Mouse (Mus musculus) lung, postnatal 25 days (tissue): ENCODE measurements at regions not wholly inside any gene's neighbourhood (a gene's known extent, or its start where the extent isn't known, plus 50 kb on each side); places are given as distances from the start of the nearest gene placed in this dataset.

Source experiments
- DNase-seq: peaks from one replicate; pipeline ENCODE4 v3.0.0; 2022; ENCODE audit warnings: low spot score

DNA sequence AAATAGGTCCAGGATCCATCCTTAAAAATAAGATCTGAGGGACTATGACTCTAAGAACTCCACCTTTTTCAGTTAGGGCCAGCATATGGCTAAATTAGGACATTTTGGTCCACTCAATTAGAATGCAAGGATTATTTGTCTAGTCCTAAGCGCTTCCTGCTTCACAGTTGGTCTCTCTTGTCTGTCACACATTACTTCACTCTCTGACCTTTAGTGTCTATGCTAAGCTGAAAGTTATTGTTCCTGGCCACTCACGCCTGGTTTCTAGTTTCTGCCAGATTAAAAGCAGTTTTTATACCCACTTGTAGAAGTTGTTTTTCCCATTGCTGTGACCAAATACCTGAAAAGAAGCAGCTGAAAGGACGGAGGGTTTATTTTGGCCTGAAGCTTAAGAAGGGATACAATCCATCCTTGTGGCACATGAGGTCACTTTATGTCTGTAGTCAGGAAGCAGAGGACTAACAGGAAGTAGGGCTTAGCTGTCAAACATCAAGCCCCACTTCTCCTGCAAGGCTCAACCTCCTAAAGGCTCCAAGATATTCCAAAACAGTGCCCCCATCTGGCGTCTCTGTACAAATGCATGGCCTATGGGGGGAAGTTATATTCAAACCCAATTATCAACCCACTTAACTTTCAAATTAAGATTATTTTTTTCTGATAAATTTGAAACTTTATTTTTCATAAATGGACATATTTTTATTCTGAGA is 195.3 kb upstream of the Gm5148 start:
- peak; percentile 51 for DNase-seq

DNA sequence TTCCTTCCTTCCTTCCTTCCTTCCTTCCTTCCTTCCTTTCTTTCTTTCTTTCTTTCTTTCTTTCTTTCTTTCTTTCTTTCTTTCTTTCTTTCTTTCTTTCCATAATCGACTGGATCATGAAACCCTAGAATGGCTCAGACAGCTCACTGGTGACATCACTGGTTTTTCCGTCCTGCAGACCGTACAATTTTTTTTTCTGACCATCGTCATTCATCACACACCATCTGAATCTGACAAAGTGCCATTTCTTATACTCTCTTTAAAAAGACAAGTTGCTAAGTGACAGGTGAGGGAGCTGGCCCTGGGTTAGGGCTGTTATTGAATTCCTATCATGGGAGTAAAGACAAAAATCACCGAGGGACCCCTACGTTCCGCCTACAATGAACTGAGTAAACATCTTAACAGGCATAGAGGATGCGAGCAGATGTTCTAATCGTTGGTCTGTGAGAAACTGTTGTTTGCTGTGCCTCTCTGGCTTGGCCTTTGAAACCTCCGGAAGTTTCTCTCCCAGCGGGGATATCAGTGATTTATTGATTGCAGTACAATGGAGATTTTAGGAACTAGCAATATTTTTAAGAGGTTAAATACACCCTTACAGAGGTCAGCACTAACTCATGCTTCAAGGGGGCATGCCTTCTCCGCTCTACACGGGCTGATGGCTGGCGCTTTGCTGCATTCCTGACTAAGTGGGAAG is 192.6 kb upstream of the Gm5148 start:
- DNase-seq = no peak

DNA sequence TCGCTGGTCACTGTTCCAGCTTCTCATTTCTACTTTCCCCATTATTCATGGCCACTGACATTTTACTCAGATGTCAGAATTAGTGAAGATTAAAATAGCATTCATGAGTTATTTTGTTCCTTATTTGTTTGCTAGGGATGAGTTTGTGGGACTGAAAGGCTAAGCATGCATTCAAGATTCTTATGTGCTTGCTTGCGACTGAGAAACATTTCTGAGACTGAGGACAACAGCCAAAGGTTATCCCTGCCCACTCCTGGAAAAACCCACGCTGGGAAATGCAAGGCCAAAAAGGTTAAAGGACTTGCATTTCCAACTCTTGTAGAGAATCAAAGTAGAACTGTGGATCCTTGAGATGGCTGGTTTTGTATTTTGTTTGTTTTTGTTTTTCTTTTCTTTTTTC is 192.0 kb upstream of the Gm5148 start:
- DNase-seq = no peak

DNA sequence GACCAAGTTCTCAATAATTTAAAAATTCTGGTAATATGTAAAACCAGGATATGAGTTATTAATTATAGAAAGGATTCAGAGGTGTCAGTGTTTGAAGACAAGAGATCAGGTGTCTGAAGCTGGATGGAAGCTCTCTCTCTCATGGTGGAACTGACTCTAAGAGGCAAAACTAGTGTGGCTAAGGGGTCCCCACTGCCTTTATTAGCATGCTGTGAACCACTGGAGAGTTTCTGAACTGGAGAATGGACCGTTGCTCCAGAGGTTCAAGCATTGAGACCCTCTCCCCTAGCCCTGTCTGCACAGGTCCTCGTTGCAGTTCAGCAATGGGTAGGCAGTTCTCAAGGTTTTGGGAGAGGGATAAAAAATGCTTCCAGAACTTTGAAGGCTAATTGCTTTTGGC is 191.4 kb upstream of the Gm5148 start:
- no peak for DNase-seq

GRCm38 (mm10) chr3:37914136-37914535 is 189.8 kb upstream of the Gm5148 start:
- no peak for DNase-seq

- no peak for DNase-seq
Measured at GRCm38 (mm10) chr3:37909821-37910220, 185.5 kb upstream of the Gm5148 start.

DNA sequence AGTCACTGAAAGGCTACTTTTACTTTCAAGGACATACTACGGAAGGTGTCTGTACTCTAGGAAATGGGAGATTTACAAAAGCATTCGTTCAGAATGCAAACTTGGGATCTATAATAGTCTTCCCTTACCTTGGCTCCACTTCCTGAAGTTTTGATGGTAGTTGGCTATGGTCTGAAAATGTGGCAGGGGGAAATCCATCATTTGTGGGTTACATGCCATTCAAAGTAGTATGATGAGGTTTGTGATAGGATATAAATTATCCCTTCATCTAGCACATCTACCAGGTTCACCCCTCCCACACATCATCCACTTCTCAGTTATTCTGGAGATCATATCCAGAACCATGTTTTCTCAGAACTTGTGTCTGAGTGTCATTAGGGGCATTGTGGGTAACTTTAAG is 184.7 kb upstream of the Gm5148 start:
- DNase-seq = no peak

GRCm38 (mm10) chr3:37908456-37908855 is 184.2 kb upstream of the Gm5148 start:
- no peak for DNase-seq

- peak; percentile 83 for DNase-seq
Measured at GRCm38 (mm10) chr3:37907432-37908088, 183.3 kb upstream of the Gm5148 start.

DNA sequence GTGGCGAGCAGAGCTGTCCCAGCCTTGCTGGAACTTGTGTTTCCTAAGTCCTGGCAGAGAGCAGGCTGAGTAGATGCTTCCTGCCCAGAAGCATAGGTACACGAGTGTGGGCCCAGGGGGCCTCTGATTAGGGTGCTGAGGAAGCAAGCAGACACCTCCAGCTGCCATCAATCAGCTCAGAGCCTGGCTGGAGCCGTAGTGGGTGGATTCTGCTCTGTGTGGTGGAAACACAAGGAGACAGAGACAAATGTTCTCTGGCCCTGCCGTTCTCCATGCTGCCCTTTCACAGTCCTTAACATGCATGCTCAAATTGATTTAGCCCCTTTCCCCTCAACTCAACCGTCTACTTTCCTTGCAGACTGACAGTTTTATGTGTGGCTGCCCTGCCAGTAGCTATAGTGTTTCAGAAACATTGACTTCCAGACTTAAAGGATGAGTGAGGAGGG is 182.5 kb upstream of the Gm5148 start:
- DNase-seq = peak; percentile 50

DNA sequence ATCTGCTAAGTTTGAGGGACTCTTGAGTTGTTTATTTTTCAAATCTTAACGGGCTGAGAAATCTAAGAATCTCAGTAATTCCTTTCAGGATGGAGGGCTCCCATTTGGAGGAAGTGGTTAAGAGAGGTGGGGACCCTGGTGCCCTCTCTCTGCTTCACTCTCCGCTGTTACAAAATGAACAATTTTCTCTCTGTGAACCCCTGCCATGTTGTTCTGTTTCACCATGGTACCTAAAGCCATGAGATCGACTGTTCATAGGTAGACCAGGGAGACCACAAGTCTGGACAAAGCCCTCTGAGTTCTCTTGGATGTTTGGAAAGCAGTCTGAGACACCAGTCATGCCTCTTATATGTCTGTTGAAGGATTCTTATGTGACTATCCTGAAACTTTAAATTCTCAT is 179.9 kb upstream of the Gm5148 start:
- no peak for DNase-seq

GRCm38 (mm10) chr3:37903482-37903881 is 179.2 kb upstream of the Gm5148 start:
- DNase-seq = peak; percentile 37

- no peak for DNase-seq
Measured at GRCm38 (mm10) chr3:37903021-37903420, 178.7 kb upstream of the Gm5148 start.

- DNase-seq = no peak
Measured at GRCm38 (mm10) chr3:37897392-37897791, 173.1 kb upstream of the Gm5148 start.

DNA sequence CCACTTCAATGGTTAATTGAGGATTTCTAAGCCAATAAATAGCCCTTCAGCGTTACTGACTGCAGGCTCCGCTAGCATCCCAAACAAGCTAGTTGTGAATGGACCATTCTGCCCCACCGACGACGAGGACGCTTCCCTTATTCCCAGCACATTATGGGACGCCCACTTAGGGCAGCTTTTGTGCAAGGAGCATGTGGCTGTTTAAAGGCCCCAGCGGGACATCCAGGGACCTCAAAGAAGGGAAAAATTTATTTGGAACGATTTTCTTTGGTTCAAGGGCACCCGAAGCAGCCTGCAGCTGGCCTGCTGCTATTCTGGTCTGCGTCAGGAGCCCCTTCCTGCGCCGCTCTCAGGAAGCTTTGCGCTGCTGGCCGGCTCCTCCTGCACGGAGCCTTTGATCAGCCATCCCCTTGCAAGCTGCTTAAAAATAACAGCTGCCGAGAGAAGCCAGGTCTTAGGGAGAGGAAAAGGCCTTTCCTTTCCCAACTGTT is 172.6 kb upstream of the Gm5148 start:
- DNase-seq = peak; percentile 47

DNA sequence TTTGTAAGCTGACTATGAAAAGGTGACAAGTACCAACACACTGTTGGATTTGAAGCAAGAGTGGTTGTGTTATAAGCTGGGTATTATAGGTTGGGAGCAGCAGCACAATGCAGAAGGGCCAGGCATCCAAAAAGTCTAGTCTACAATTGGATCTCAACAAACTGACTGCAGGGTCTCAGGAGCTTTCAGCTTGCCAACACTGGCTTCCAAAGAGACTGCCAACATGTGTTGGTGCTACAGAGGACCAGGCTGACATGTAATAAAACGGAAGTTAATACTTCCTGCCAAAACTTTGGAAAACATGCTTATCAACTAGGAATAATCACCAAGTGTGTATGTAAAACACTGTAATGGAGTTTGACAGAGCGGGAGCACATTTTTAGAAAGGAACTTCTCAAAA is 170.3 kb upstream of the Gm5148 start:
- DNase-seq = no peak

DNA sequence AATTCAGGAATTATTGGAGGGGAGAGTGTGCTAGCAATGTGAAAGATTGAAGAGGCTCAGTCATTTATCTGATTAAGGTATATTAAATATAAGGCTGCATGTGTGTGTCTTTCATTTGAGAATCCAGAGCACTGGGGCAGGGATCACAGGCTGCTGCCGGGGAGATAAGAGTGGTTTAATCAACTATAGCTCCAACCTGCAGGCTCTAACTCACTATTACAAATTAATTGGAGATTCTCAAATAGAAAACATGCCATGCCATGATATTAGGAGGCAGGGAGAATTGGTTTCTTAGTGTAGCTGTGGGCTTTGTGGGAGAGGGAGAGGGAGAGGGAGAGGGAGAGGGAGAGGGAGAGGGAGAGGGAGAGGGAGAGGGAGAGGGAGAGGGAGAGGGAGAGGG is 165.9 kb upstream of the Gm5148 start:
- DNase-seq = no peak

DNA sequence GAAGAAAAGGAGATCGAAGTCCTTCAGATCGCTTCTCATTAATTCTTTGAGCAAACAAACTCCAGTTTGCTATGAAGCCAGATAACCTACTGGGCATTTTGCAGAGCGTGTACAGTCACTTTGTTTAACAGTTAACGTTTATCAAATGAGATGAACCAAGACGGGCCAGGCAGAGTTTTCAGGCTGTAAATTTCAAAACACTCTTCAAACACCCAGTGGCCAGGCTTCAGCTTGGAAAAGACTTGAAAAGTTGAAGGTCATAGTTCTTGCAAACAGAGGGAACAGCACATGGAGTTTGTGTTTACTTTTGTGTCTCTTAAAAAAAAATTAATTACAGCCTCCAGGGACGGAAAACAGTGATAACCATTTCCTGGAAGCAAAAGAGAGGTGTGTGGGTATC is 164.2 kb upstream of the Gm5148 start:
- peak; percentile 23 for DNase-seq

DNA sequence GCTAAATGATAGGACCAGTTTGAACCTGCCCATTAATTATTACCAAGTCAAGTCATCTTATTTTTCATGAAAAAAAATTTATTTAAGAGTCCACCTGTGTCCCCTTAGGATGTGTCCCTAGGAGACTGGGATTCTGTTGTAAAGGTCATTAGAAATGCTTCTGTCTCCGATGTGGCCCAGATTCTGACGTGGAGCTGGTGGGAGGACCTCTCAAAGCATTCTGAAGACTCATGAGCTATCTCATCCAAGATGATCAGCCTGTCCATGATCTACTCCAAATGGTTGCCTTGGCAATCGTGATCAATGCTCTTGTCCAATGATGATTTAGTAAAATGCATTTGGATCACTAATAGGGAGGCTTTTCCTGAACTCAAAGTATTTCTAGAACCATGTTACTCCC is 163.4 kb upstream of the Gm5148 start:
- no peak for DNase-seq

DNA sequence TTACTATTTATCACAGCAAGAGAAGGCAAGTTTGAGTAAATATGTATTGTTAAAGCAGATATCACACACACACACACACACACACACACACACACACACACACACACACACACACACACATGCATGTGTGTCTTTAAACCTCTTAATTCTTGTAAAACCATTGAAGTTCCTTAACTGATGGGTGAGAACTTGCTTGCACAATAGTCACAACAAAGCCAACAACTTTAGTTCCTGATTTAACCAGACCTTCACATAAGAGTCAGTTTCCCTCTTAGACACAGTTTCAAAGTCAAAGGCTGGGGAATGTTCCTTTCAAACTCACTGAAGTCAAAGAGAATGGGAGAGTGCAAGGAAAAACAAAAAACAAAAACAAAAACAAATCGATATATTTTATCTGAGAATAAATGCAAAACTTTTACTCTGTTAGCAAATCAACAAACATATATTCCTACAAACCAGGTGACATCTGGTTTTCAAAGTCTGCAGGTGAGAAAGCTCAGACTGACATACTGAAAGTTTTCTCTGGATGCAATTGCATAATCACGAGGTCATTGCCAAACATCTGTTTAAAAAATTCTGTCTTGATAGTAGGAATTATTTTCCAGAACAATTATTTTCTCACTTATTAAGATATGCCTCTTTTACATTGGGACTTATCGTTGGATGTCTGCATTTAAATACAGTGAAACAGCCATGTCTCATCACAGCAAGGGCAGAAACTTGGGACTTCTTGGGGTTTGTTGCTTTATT is 162.6 kb upstream of the Gm5148 start:
- no peak for DNase-seq

- DNase-seq = no peak
Measured at GRCm38 (mm10) chr3:37885776-37886175, 161.5 kb upstream of the Gm5148 start.

- DNase-seq = peak; percentile 44
Measured at GRCm38 (mm10) chr3:37882417-37882816, 158.1 kb upstream of the Gm5148 start.
